Mouse (Mus musculus) T-cell, adult 2 months (primary cell): ENCODE results near the gene Syne3.
A peak's percentile ranks its signal among the peaks of the same experiment; 100 is the strongest.

Experiments used
- DNase-seq: peaks from one replicate; pipeline ENCODE4 v3.0.0; 2022; ENCODE audit warnings: low spot score

The Syne3 gene

GRCm38 (mm10) chr12:105000487-105001283 lies 8.9 kb downstream of the Syne3 start:
- DNase-seq, result no peak

- no peak for DNase-seq
Observed at GRCm38 (mm10) chr12:104999171-104999570, 10.4 kb downstream of the Syne3 start.

GRCm38 (mm10) chr12:104998541-104998940 lies 11.1 kb downstream of the Syne3 start:
- DNase-seq, result no peak

DNA sequence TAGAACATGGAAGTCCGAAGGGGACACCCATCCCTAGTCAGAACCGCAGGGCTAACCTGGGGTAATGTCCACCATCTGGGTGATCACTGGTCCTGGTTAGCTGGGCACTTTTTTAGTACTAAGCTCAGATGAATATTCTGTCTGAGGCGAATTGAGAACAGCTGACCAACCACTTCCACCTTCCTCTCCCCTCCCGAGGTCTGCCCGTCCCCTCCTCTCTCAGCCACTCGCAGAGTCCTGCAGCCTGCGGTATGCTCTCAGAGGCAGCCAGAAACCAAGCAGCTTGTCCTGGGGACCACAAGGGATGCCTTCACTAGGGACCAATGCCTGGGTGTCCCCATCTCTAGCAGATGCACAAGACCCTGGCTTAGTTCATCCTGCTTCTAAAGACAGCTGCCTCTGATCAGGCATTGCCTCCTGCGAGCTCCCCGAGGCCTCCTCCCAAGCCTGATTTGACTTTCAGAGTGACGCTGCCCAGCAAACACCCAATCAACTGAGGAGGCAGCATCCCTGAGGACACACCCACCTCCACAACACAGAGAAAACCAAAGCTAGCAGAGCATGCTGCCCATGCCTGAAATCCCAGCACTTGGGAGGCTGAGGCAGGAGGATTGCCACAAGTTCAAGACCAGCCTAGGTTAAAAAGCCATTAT lies 11.8 kb downstream of the Syne3 start:
- no peak for DNase-seq

- DNase-seq, result no peak
Observed at GRCm38 (mm10) chr12:104997159-104997558, 12.4 kb downstream of the Syne3 start.

DNA sequence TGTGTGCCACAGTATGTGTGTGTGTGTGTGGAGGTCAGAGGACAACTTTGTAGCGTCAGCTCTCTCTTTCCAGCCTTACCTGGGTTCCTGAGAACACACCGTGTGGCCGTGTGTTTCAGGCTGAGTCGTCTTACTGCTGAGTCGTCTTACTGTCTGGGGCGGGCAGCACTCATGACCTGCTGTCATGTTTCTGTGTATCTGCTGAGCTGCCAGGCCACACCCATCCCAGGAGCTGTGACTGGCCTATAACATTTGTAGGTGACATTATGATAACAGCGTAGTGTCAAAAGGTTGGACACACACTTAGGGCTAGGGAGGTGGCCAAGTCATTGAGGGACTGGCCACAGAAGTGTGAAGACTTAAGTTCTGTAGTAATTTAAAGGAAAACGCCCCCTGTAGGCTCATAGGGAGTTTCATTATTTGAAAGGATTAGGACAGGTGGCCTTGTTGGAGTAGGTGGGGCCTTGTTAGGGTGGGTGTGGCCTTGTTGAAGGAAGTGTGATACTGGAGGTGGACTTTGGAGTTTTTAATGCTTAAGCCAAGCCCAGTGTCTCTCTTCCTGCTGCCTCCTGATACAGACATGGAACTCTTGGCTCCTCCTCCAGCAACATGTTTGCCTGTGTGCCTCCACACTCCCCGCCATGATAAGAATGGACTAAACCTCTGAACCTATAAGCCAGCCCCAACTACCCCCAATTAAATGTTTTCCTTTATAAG lies 13.4 kb downstream of the Syne3 start:
- DNase-seq, result no peak

GRCm38 (mm10) chr12:104995259-104995876 lies 14.2 kb downstream of the Syne3 start:
- DNase-seq, result no peak

- no peak for DNase-seq
Observed at GRCm38 (mm10) chr12:104992838-104993237, 16.8 kb downstream of the Syne3 start.

DNA sequence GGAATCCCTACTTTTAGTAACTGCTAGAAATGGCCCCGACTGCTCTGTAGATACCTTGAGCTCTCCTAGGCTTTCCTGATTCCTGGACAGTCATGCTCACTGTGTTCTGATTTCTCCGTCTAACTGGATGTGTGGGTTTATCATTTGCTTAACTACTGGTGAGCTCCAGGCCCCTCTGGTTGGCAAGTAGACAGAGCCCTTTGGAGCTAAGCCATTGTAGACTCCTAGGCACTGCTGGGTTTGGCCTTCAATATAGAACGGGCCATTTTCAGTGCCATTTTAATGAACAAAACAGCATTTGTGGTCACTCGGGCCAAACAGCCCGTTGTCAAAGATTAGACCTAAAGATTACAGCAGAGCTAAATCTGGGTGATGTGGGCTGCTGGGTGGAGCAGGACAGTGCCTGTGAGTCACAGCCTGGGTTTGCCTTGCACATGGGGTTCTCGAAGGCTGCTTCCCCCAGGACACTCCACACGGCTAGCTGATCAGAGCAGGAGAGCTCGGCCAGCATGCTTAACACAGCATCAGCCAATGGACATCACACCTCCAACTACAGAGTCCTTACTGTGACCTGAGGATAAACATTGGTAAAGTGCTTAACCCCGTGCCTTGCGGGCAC lies 17.4 kb downstream of the Syne3 start:
- DNase-seq, result no peak

DNA sequence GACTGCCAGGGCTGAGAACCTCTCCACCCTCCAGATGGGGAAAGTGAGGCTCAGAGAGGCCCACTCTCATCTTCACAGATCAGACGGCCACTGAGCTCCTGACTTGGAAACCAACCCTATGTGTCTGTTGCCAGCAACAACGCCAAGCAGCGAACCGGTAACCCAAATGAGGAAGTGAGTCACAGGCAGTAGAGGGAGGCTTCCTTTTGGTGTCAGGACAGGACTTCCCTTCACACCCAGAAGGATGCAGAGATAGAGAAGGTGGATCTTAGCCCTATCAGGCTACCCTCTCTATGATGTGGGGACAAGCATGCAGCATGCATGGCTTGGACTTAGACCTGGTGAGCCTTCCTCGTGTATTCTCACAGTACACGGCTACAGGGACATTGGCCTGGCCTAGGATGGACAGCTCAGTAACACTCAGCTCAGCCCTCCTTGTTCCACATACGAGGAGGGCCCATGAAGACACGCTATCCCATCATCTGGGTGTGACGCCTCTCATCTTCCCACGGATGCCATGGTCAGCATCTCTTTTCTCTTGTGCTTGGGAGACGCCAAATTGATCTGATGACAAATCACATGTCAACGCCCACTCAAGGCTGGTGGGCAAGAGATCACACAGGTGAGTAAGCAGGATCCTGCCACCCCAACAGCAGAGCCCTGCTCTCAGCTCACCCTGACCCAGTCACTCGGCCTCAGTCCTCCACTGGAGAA lies 18.7 kb downstream of the Syne3 start:
- peak; percentile 70 for DNase-seq

DNA sequence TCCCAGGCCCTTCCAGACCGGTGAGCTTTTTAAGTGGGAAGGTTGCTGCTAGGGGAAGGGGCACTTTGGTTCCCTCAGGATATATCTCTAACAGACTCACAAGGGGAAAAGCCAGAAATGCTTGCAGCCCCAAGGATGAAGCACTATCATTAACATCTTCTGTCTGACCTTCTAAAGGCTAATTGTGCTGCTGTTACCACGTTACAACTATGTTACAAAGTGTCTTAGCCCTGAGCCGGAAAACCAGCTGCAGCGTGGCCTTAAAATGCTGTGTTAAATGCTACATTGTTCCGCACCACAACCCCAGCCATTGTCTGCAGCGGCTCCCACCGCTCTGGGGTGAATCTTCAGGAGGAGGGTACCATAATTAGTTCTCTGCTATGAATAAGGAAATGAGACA lies 21.7 kb downstream of the Syne3 start:
- no peak for DNase-seq

DNA sequence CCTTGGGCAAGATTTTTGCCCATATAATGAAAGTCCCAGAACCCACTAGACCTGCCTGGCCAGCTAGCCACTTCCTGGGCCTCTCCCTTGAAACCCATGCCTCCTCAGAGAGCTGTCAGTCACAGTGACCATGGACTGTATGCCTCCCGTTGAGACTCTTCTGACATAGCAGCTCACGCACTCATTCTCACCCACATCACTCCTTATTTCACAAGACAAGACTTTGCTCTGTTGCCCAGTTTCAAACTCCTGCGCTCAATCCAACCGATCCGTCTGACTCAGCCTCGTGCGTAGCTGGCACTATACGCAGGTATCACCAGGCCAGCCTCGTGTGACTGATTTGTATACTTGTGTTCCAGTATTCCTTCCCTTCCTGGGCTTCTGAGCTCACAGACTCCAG lies 22.8 kb downstream of the Syne3 start:
- DNase-seq, result no peak

DNA sequence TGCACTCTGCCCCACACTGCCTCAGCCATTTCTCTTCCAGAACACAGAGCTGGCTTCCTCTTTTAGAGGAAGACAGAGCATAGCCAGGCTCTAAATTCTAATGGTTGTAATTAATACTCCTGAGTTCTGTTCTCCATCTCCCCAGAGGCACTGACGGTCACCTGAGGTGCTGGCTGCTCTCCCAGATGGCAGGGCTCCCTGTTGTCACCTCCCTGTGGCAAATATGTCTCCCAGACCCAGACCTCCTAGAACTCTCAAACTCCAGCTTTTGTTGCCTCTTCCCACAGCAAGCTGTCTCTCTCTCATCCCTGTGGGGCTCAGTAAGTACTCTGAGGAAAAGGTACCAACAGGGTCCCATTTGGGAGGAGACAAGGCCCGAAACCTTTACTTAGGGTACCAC lies 23.6 kb downstream of the Syne3 start:
- no peak for DNase-seq

- peak; percentile 24 for DNase-seq
Observed at GRCm38 (mm10) chr12:104985088-104985487, 24.5 kb downstream of the Syne3 start.

GRCm38 (mm10) chr12:104983476-104983875 lies 26.1 kb downstream of the Syne3 start:
- DNase-seq, result no peak

GRCm38 (mm10) chr12:104978943-104979723 lies 30.5 kb downstream of the Syne3 start:
- DNase-seq, result no peak

DNA sequence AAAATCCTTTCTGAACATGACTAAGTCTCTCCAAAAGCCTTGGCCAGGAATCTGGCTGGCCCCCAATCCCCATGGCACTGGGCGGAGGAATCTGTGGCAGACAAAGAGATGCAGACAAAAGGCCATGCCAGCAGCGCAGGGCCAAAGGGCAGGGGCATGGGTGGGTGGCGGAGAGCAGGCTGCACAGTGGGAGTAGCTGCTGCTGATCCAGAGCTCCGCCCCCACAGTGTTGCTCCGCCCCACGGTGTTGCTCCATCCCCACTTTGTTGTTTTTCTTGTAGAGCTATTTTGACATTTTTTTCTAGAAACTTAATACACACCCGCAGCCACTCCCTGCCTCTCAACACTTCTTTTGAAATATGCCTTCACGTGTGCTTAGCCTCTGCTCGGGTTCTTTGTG lies 31.2 kb downstream of the Syne3 start:
- DNase-seq, result no peak

- DNase-seq, result no peak
Observed at GRCm38 (mm10) chr12:104976903-104977302, 32.7 kb downstream of the Syne3 start.

DNA sequence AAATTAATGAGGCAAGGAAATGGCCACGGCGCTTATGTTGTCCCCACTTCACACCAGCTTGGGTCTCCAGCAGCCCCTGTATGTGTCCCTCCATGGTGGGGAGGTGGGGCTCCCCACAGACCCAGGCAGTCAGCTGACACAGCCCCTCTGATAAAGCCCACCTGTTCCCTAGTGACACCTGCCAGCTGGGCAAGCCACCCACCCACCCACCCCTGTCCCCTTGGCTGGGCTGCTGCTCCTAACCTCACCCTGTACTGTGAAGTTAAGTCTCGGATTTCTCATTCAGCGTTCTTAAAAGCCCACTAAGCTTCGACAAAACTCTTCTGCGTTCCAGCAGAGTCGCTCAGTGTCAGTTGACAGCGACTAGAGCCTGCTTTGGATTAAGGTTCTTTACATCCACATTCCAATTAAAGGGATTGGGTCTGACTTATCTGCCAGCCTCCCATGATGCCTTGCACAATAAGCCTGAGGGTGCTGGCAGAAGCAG lies 33.2 kb downstream of the Syne3 start:
- no peak for DNase-seq

DNA sequence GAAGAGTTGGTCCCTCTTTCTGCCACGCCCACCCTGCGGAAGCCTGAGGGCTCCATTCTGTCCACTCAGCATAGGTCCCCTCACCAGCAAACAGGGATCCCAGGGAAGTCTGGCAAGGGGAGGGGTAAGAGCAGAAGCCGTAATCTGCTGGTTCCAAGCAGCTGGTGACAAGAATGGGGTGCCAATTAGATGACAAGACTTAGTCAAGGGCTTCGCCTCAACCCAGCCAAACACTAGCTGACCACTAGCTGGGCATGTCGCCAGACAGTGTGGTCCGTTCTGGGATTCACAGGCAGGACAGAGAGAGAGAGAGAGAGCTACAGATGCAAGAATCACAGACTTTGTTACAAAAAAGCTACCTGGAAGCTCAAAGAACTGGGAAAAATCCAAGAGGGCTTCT lies 36.7 kb downstream of the Syne3 start:
- DNase-seq, result no peak

GRCm38 (mm10) chr12:104969618-104970017 lies 40.0 kb downstream of the Syne3 start:
- no peak for DNase-seq
